Mouse (Mus musculus) forebrain, embryonic 15.5 days (tissue): ENCODE measurements around the gene Ptgds. TPM values are rescaled to one million over a fixed set of nuclear protein-coding genes. Genes with fewer than 3 reads are reported as not detected.

ENCODE experiments used
- microRNA-seq: library from miRNA; unstranded; fragments of <30 nt; microRNA quantifications from one replicate; pipeline ENCODE4, GENCODE M21; 2016
- polyA plus RNA-seq: library from polyadenylated mRNA; unstranded; fragments of >200 nt; fragmentation: Nextera tagmentation; extraction: Ambion mirVana; gene quantifications from 2 replicates; pipeline ENCODE4 v1.2.1, GENCODE M21; 2015

Ptgds gene
- polyA plus RNA-seq, 1 experiment from 2014 or later = 112 TPM

Small RNAs within 50 kb of the gene (microRNA-seq; reads per million reads assigned to microRNA genes)
- gene Mir3087 = not detected

Other genes starting within 250 kb of the Ptgds start
- 399 and 409 TPM in 2 replicates for gene Tubb4b, start 245.3 kb downstream of the Ptgds start, polyA plus RNA-seq
- not detected in 2 replicates for gene Slc34a3, start 235.7 kb downstream of the Ptgds start, polyA plus RNA-seq
- gene Rnf224, start 233.3 kb downstream of the Ptgds start, polyA plus RNA-seq = not detected in 2 replicates
- gene Rnf208, start 227.8 kb downstream of the Ptgds start, polyA plus RNA-seq = 79.1 and 80.4 TPM in 2 replicates
- 0.20 TPM in 1 of 2 replicates, not detected in the other for gene Cysrt1, start 227.6 kb downstream of the Ptgds start, polyA plus RNA-seq
- gene AL732309.1, start 223.2 kb downstream of the Ptgds start, polyA plus RNA-seq = 6.5 and 6.8 TPM in 2 replicates
- gene Tmem203, start 214.6 kb downstream of the Ptgds start, polyA plus RNA-seq = 16.4 and 19.7 TPM in 2 replicates
- 15.6 and 16.5 TPM in 2 replicates for gene Tprn, start 207.4 kb downstream of the Ptgds start, polyA plus RNA-seq
- gene Ssna1, start 197.6 kb downstream of the Ptgds start, polyA plus RNA-seq = 209 and 225 TPM in 2 replicates
- 148 and 150 TPM in 2 replicates for gene Anapc2, start 197.6 kb downstream of the Ptgds start, polyA plus RNA-seq
- gene Tmem210, start 181.9 kb downstream of the Ptgds start, polyA plus RNA-seq = not detected in 2 replicates
- not detected in 2 replicates for gene Lrrc26, start 180.1 kb downstream of the Ptgds start, polyA plus RNA-seq
- gene Grin1, start 150.9 kb downstream of the Ptgds start, polyA plus RNA-seq = 19.1 and 21.5 TPM in 2 replicates
- gene Man1b1, start 137.7 kb downstream of the Ptgds start, polyA plus RNA-seq = 52.6 and 61.1 TPM in 2 replicates
- gene Dpp7, start 113.7 kb downstream of the Ptgds start, polyA plus RNA-seq = 25.5 and 29.3 TPM in 2 replicates
- 4.1 and 5.1 TPM in 2 replicates for gene Uap1l1, start 104.4 kb downstream of the Ptgds start, polyA plus RNA-seq
- 31.9 and 32.6 TPM in 2 replicates for gene Sapcd2, start 97.7 kb downstream of the Ptgds start, polyA plus RNA-seq
- gene Entpd2, start 74.2 kb downstream of the Ptgds start, polyA plus RNA-seq = 3.6 and 4.8 TPM in 2 replicates
- gene Npdc1, start 70.7 kb downstream of the Ptgds start, polyA plus RNA-seq = 406 and 408 TPM in 2 replicates
- 0.20 TPM in 1 of 2 replicates, not detected in the other for gene Fut7, start 46.8 kb downstream of the Ptgds start, polyA plus RNA-seq
- 11.6 and 14.1 TPM in 2 replicates for gene Abca2, start 41.3 kb downstream of the Ptgds start, polyA plus RNA-seq
- 3.3 and 3.4 TPM in 2 replicates for gene Clic3, start 13.2 kb downstream of the Ptgds start, polyA plus RNA-seq
- 100 and 101 TPM in 2 replicates for gene Paxx, start 9.0 kb downstream of the Ptgds start, polyA plus RNA-seq
- gene Lcn12, start 23.9 kb upstream of the Ptgds start, polyA plus RNA-seq = not detected in 2 replicates
- gene Fbxw5, start 30.7 kb upstream of the Ptgds start, polyA plus RNA-seq = 128 and 130 TPM in 2 replicates
- gene C8g, start 31.7 kb upstream of the Ptgds start, polyA plus RNA-seq = 3.4 and 4.7 TPM in 2 replicates
- 28.2 and 28.6 TPM in 2 replicates for gene Traf2, start 76.9 kb upstream of the Ptgds start, polyA plus RNA-seq
- 368 and 393 TPM in 2 replicates for gene Edf1, start 87.8 kb upstream of the Ptgds start, polyA plus RNA-seq
- 4.2 and 5.3 TPM in 2 replicates for gene Mamdc4, start 104.8 kb upstream of the Ptgds start, polyA plus RNA-seq
- gene Phpt1, start 105.2 kb upstream of the Ptgds start, polyA plus RNA-seq = 151 and 158 TPM in 2 replicates
- gene Ajm1, start 111.7 kb upstream of the Ptgds start, polyA plus RNA-seq = 5.5 and 5.9 TPM in 2 replicates
- gene Rabl6, start 138.5 kb upstream of the Ptgds start, polyA plus RNA-seq = 78.8 and 81.1 TPM in 2 replicates
- gene Ccdc183, start 147.6 kb upstream of the Ptgds start, polyA plus RNA-seq = 0.14 and 0.20 TPM in 2 replicates
- 23.8 and 25.0 TPM in 2 replicates for gene Tmem141, start 152.0 kb upstream of the Ptgds start, polyA plus RNA-seq
- gene Fcna, start 158.0 kb upstream of the Ptgds start, polyA plus RNA-seq = 2.2 and 2.7 TPM in 2 replicates
- not detected in 2 replicates for gene Lcn8, start 183.1 kb upstream of the Ptgds start, polyA plus RNA-seq
- gene Lcn5, start 187.9 kb upstream of the Ptgds start, polyA plus RNA-seq = not detected in 2 replicates
- not detected in 2 replicates for gene Lcn6, start 206.7 kb upstream of the Ptgds start, polyA plus RNA-seq
- gene Lcn10, start 212.7 kb upstream of the Ptgds start, polyA plus RNA-seq = not detected in 2 replicates
- gene Obp2a, start 230.0 kb upstream of the Ptgds start, polyA plus RNA-seq = not detected in 2 replicates
- gene Bmyc, start 236.7 kb upstream of the Ptgds start, polyA plus RNA-seq = 115 TPM in 2 replicates